Mouse (Mus musculus) adrenal gland, adult 10 weeks (tissue): ENCODE measurements around the gene Ifitm1. TPM values are rescaled to one million over a fixed set of nuclear protein-coding genes. Genes with fewer than 3 reads are reported as not detected.

ENCODE experiments used
- polyA plus RNA-seq: library from polyadenylated mRNA; stranded (reverse); fragments of 350-450 nt; fragmentation: Illumina TruSeq; extraction: RNeasy Lipid Tissue Mini Kit (QIAGEN cat#74804); gene quantifications from one replicate; pipeline ENCODE4 v1.2.3, GENCODE M21; 2014; ENCODE audit warnings: low read depth, low replicate concordance

Gene Ifitm1
- polyA plus RNA-seq = 1.6 TPM

GRCm38 (mm10) chr7:140966921-140967320 is at the start of gene Ifitm1:
Gene Ifitm1 (plus strand): TSS chr7:140967221.

GRCm38 (mm10) chr7:140920418-140921029 is 46.5 kb upstream of the Ifitm1 start, which contains the start of gene Nlrp6:
Gene Nlrp6 (plus strand): TSS chr7:140920902.

GRCm38 (mm10) chr7:140941222-140942051 is 25.6 kb upstream of the Ifitm1 start, which contains the start of gene Pgghg:
Gene Pgghg (plus strand): TSS chr7:140941391.

GRCm38 (mm10) chr7:140949824-140950530 is 17.0 kb upstream of the Ifitm1 start, which contains the start of gene Ifitm5:
Gene Ifitm5 (minus strand): TSS chr7:140950291.

GRCm38 (mm10) chr7:140955758-140956555 is 11.1 kb upstream of the Ifitm1 start, which contains the start of the genes Gm45717 and Ifitm2:
Gene Gm45717 (minus strand): TSS chr7:140955937.
Gene Ifitm2 (minus strand): TSS chr7:140955987.

GRCm38 (mm10) chr7:141010593-141010992 is 43.6 kb downstream of the Ifitm1 start, which contains the start of gene Ifitm3:
Gene Ifitm3 (minus strand): TSS chr7:141010770.

GRCm38 (mm10) chr7:141017824-141018223 is 50.8 kb downstream of the Ifitm1 start, which contains the start of gene Ifitm6:
Gene Ifitm6 (minus strand): TSS chr7:141017924.

Other genes starting within 250 kb of the Ifitm1 start
- gene Cyp2e1, start 203.5 kb upstream of the Ifitm1 start, polyA plus RNA-seq = 641 TPM
- gene Syce1, start 179.4 kb upstream of the Ifitm1 start, polyA plus RNA-seq = not detected
- 2.6 TPM for gene Zfp941, start 145.0 kb upstream of the Ifitm1 start, polyA plus RNA-seq
- not detected for gene Urah, start 132.2 kb upstream of the Ifitm1 start, polyA plus RNA-seq
- not detected for gene Scgb1c1, start 121.7 kb upstream of the Ifitm1 start, polyA plus RNA-seq
- not detected for gene Odf3, start 119.4 kb upstream of the Ifitm1 start, polyA plus RNA-seq
- gene Gm45785, start 110.9 kb upstream of the Ifitm1 start, polyA plus RNA-seq = not detected
- 6.5 TPM for gene Ric8a, start 110.3 kb upstream of the Ifitm1 start, polyA plus RNA-seq
- gene Bet1l, start 109.6 kb upstream of the Ifitm1 start, polyA plus RNA-seq = 2.8 TPM
- 154 TPM for gene Psmd13, start 85.3 kb upstream of the Ifitm1 start, polyA plus RNA-seq
- 2.4 TPM for gene Sirt3, start 84.9 kb upstream of the Ifitm1 start, polyA plus RNA-seq
- 4.0 TPM for gene Cox8b, start 66.8 kb upstream of the Ifitm1 start, polyA plus RNA-seq
- gene Nlrp6, start 46.3 kb upstream of the Ifitm1 start, polyA plus RNA-seq = 0.35 TPM
- gene Pgghg, start 25.8 kb upstream of the Ifitm1 start, polyA plus RNA-seq = 2.7 TPM
- not detected for gene Ifitm5, start 16.9 kb upstream of the Ifitm1 start, polyA plus RNA-seq
- gene Gm45717, start 11.3 kb upstream of the Ifitm1 start, polyA plus RNA-seq = not detected
- gene Ifitm2, start 11.2 kb upstream of the Ifitm1 start, polyA plus RNA-seq = 160 TPM
- 14.5 TPM for gene Ifitm3, start 43.5 kb downstream of the Ifitm1 start, polyA plus RNA-seq
- not detected for gene Ifitm6, start 50.7 kb downstream of the Ifitm1 start, polyA plus RNA-seq
- not detected for gene Gm17387, start 61.9 kb downstream of the Ifitm1 start, polyA plus RNA-seq
- not detected for gene B4galnt4, start 93.9 kb downstream of the Ifitm1 start, polyA plus RNA-seq
- gene Pkp3, start 111.0 kb downstream of the Ifitm1 start, polyA plus RNA-seq = not detected
- gene Sigirr, start 133.4 kb downstream of the Ifitm1 start, polyA plus RNA-seq = not detected
- gene Ano9, start 150.6 kb downstream of the Ifitm1 start, polyA plus RNA-seq = not detected
- gene Ptdss2, start 155.2 kb downstream of the Ifitm1 start, polyA plus RNA-seq = 20.6 TPM
- gene Rnh1, start 205.6 kb downstream of the Ifitm1 start, polyA plus RNA-seq = 5.4 TPM
- gene Hras, start 226.8 kb downstream of the Ifitm1 start, polyA plus RNA-seq = 8.7 TPM
- gene Lrrc56, start 226.9 kb downstream of the Ifitm1 start, polyA plus RNA-seq = 0.58 TPM
- not detected for gene Lmntd2, start 246.9 kb downstream of the Ifitm1 start, polyA plus RNA-seq
- gene Rassf7, start 248.6 kb downstream of the Ifitm1 start, polyA plus RNA-seq = 0.64 TPM